Mouse (Mus musculus): ENCODE data around the gene Gm21256.
"Not testable (repeated sequence)": the region's sequence is repeated elsewhere in the genome, so short reads cannot be mapped to it uniquely, and the experiment has no call there.

Gene Gm21256

GRCm38 (mm10) chrY:47450660-47451059 lies at the start of gene Gm21256:
Gene Gm21256, plus strand, starts transcription at chrY:47450960.
- DNase-seq (ENCODE audit: low read depth) = not testable (repeated sequence)
